In genomic region chr9:119578311-119578635, GRCm38 (mm10) we compare ENCODE assay signal across 9 mouse cellular contexts. TPM values are rescaled to one million over a fixed set of nuclear protein-coding genes. Genes with fewer than 3 reads are reported as not detected.
DNase-seq lines count a peak whose midpoint lies in the region; ATAC-seq lines count a peak whose summit lies in the region.
"Had no signal": no experiment of that assay in that cellular context is flagged by ENCODE, and none has a peak within 500 bp of the region (broad histone marks: within the 10 kb centered on the region; RNA-seq: fewer than 3 reads in every experiment).

No protein-coding gene starts in this region.

- H3K4me3 ChIP-seq in liver, embryonic 11.5 days (ENCODE audit: low read depth, low read length) = peak overlapping the region; percentile 54
- H3K4me3 ChIP-seq in forebrain, embryonic 11.5 days (ENCODE audit: low read depth, low read length) = peak overlapping the region; percentile 69
- H3K4me3 ChIP-seq in limb, embryonic 10.5 days = peak overlapping the region; percentile 68
- peak overlapping the region; percentile 42 for H3K4me3 ChIP-seq in neural tube, embryonic 14.5 days (ENCODE audit: low read depth, low read length)

- no peaks in the 10 kb centered on the region for H3K36me3 ChIP-seq in liver, embryonic 11.5 days (ENCODE audit: control insufficient read depth, insufficient read depth, low read length)
- H3K36me3 ChIP-seq in forebrain, embryonic 11.5 days (ENCODE audit: control insufficient read depth, insufficient read depth, low read length) = no peaks in the 10 kb centered on the region
- no peaks in the 10 kb centered on the region for H3K36me3 ChIP-seq in limb, embryonic 10.5 days
- H3K36me3 ChIP-seq in neural tube, embryonic 14.5 days (ENCODE audit: control insufficient read depth, insufficient read depth, low read length) = no peaks in the 10 kb centered on the region

- DNase-seq in liver, embryonic 11.5 days (ENCODE audit: low spot score) = no peak
- no peak for DNase-seq in liver
- DNase-seq in forebrain, embryonic 11.5 days (ENCODE audit: low spot score) = no peak
- DNase-seq in limb, embryonic 10.5 days (ENCODE audit: low spot score) = no peak
- no peak for DNase-seq in cerebellum, postnatal 25 days
- DNase-seq in c-Kit-positive CD71-positive TER-119-positive erythroid progenitor cells, embryonic 14.5 days (ENCODE audit: low spot score) = no peak
- DNase-seq in cerebellum, adult 9-10 months = no peak
- DNase-seq: kidney, adult 9 months had no signal

- peaks cover 71% of the 10 kb centered on the region for H3K27me3 ChIP-seq in liver, embryonic 11.5 days (replicated peaks; ENCODE audit: control insufficient read depth, insufficient read depth, low read length)
- H3K27me3 ChIP-seq in forebrain, embryonic 11.5 days (ENCODE audit: control insufficient read depth, insufficient read depth, low read length) = peaks cover 38% of the 10 kb centered on the region
- H3K27me3 ChIP-seq in limb, embryonic 10.5 days (ENCODE audit: low read depth, poor library complexity, severe bottlenecking) = peaks cover 94% of the 10 kb centered on the region
- H3K27me3 ChIP-seq in neural tube, embryonic 14.5 days (ENCODE audit: control insufficient read depth, insufficient read depth, low read length) = peaks cover 68% of the 10 kb centered on the region

- H3K9ac ChIP-seq in liver, embryonic 11.5 days (ENCODE audit: low read depth, low read length) = no peak overlapping the region; the same call in 1 of the 2 replicates
- peak overlapping the region; percentile 66 for H3K9ac ChIP-seq in forebrain, embryonic 11.5 days (ENCODE audit: low read length)
- H3K9ac ChIP-seq in neural tube, embryonic 14.5 days (replicated peaks; ENCODE audit: low read depth, low read length) = peak overlapping the region; percentile 53

- peak overlapping the region; percentile 90 for H3K4me2 ChIP-seq in liver, embryonic 11.5 days
- peak overlapping the region; percentile 75 for H3K4me2 ChIP-seq in forebrain, embryonic 11.5 days (ENCODE audit: low read depth, low read length, severe bottlenecking)
- peak overlapping the region; percentile 92 for H3K4me2 ChIP-seq in neural tube, embryonic 14.5 days (ENCODE audit: low read depth, low read length)

- 5% methylated on average over 24 of the region's 24 CpGs for WGBS in liver, embryonic 11.5 days
- WGBS in forebrain, embryonic 11.5 days = 0% methylated on average over 21 of the region's 24 CpGs
- WGBS in limb, embryonic 10.5 days = under 1% methylated on average over 24 of the region's 24 CpGs
- WGBS in neural tube, embryonic 14.5 days = 2% methylated on average over 20 of the region's 24 CpGs

- H3K4me1 ChIP-seq in liver, embryonic 11.5 days (replicated peaks; ENCODE audit: control insufficient read depth, insufficient read depth, low read length) = 0 out of 2 replicates have a peak, but pooled peaks cover 6% of the 10 kb centered on the region
- H3K4me1 ChIP-seq in forebrain, embryonic 11.5 days (replicated peaks; ENCODE audit: control insufficient read depth, insufficient read depth, low read length) = peaks cover 14% of the 10 kb centered on the region; the same call in 1 of the 2 replicates
- H3K4me1 ChIP-seq in limb, embryonic 10.5 days = peaks cover 20% of the 10 kb centered on the region
- peaks cover 6% of the 10 kb centered on the region; the same call in 1 of the 2 replicates for H3K4me1 ChIP-seq in neural tube, embryonic 14.5 days (ENCODE audit: control insufficient read depth, insufficient read depth, low read length)

- ATAC-seq in liver, embryonic 11.5 days (replicated peaks; ENCODE audit: low FRiP score) = no peak
- ATAC-seq in forebrain, embryonic 11.5 days (replicated peaks; ENCODE audit: low FRiP score) = peak; percentile 7; the same call in 1 of the 2 replicates
- ATAC-seq in neural tube, embryonic 14.5 days (ENCODE audit: low read depth) = no peak; the same call in 1 of the 2 replicates

- H3K27ac ChIP-seq in liver, embryonic 11.5 days (ENCODE audit: low read depth, low read length) = no peak overlapping the region
- no peak overlapping the region for H3K27ac ChIP-seq in forebrain, embryonic 11.5 days (ENCODE audit: low read depth, low read length)
- peak overlapping the region; percentile 32 for H3K27ac ChIP-seq in limb, embryonic 10.5 days
- no peak overlapping the region for H3K27ac ChIP-seq in neural tube, embryonic 14.5 days (ENCODE audit: low read depth, low read length)

- no peaks in the 10 kb centered on the region for H3K9me3 ChIP-seq in liver, embryonic 11.5 days (ENCODE audit: control insufficient read depth, low read length)
- H3K9me3 ChIP-seq in forebrain, embryonic 11.5 days (ENCODE audit: control insufficient read depth, low read length) = no peaks in the 10 kb centered on the region
- no peaks in the 10 kb centered on the region for H3K9me3 ChIP-seq in limb, embryonic 10.5 days (replicated peaks)
- H3K9me3 ChIP-seq in neural tube, embryonic 14.5 days (ENCODE audit: control insufficient read depth, low read length) = no peaks in the 10 kb centered on the region

RNA-seq across cellular contexts. Expression of gene Scn5a, which starts 0.5 kb away (rescaled TPM):
- 0.22 TPM in 1 of 2 replicates, not detected in the other for polyA plus RNA-seq in liver, embryonic 11.5 days (2014; fragmentation: Nextera tagmentation; extraction: Ambion mirVana)
- 3.0 and 3.2 TPM in 2 replicates for polyA plus RNA-seq in forebrain, embryonic 11.5 days (2014; fragmentation: Nextera tagmentation; extraction: Ambion mirVana)
- polyA plus RNA-seq in limb, embryonic 10.5 days (2016; fragmentation: Nextera tagmentation; extraction: Ambion mirVana) = 0.10 and 0.13 TPM in 2 replicates
- 0.27 and 0.28 TPM in 2 replicates for polyA plus RNA-seq in neural tube, embryonic 14.5 days (2014; fragmentation: Nextera tagmentation; extraction: Ambion mirVana)
